Mouse (Mus musculus): ENCODE results near the gene Sv2a. TPM values are rescaled to one million over a fixed set of nuclear protein-coding genes. Genes with fewer than 3 reads are reported as not detected.
A peak's percentile ranks its signal among the peaks of the same experiment; 100 is the strongest.
"Not testable (repeated sequence)": the region's sequence is repeated elsewhere in the genome, so short reads cannot be mapped to it uniquely, and the experiment has no call there.

Gene Sv2a
- polyA plus RNA-seq, 1 experiment = 405 TPM

DNA sequence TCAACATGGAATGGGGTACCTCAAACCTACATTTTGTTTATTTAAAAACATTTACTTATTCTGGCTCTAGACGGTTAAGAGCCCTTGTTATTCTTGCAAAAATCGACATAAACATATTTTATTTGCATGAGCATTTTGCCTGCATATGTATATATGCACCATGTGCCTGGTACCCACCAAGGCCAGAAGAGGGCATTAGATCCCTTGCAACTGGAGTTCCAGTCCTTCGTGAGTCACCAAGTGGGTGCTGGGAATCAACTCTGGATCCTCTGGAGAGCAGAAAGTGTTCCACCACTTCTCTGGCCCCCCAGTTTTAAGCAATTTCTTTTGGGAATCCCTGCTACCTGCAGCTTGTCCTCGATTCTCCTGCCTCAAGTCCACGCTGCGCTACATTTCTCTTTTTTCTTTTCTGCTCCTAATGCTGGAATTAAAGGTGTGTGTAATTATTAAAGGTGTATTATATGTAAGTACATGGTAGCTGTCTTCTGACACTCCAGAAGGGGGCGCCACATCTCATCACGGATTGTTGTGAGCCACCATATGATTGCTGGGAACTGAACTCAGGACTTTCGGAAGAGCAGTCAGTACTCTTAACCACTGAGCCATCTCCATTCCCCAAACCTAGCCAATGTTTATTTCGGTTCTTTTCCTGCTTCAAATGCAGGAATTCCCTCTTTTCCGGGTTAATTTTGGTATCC, 14.8 kb downstream of the Sv2a start:
- no peaks in the 10 kb centered on the region for H3K27me3 ChIP-seq (ENCODE audit: control insufficient read depth, insufficient read depth, low read length)
- TF ChIP-seq POLR2A (IDR thresholded peaks at IDR 0.05; ENCODE audit: borderline replicate concordance, insufficient read depth, low read length) (peak; percentile 18; the same call in 1 of the 2 replicates), CTCF (IDR thresholded peaks at IDR 0.05; ENCODE audit: borderline replicate concordance, insufficient read depth, low read depth, low read length) (peak; percentile 26; the same call in 1 of the 2 replicates)
- DNase-seq = no peak
- no peaks in the 10 kb centered on the region; the same call in 1 of the 2 replicates for H3K4me1 ChIP-seq (ENCODE audit: control insufficient read depth, insufficient read depth, low read length)
- no peak overlapping the region for H3K27ac ChIP-seq (ENCODE audit: insufficient read depth, low read length)
- H3K4me3 ChIP-seq (replicated peaks; ENCODE audit: insufficient read depth, low read depth, low read length) = no peak overlapping the region
- 91% methylated on average over 11 of the region's 11 CpGs for WGBS

DNA sequence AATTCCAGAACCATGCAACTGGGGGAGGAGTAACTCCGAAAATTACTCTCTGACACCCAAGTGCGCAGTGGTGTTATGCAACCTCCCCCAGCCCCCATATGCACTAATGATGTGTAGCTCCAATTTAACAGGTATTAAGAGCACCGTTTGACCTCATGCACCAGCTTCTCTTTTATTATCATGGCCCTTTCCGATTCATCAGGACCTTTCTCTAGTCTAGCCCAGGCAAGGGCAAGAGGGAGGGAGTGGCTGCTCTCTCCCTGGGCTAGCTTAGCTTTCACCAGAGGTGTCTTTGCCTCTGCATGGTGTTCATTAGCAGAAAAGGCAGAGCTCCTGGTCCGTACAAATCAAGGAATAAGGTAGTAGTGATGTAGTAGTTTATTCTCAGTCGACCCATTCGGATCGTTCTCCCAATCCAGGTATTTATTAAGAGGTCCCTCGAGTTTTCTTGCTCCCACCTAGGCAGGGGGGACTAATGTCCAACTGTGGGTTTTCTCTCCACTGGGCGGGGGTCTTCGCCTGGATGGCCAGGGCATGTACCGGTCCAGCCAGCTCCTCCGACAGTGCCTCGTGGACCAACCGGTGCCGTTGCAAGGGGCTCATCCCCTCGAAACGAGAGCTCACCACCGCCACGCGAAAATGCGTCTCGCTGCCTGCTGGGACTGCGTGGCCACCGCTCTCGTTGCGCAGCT, 15.6 kb downstream of the Sv2a start:
- Histone ChIP-seq H3K27ac (ENCODE audit: insufficient read depth, low read length) (peak overlapping the region; percentile 56), H3K27me3 (ENCODE audit: control insufficient read depth, insufficient read depth, low read length) (no peaks in the 10 kb centered on the region), H3K4me3 (replicated peaks; ENCODE audit: insufficient read depth, low read depth, low read length) (peak overlapping the region; percentile 65), H3K4me1 (ENCODE audit: control insufficient read depth, insufficient read depth, low read length) (no peaks in the 10 kb centered on the region; the same call in 1 of the 2 replicates)
- WGBS = 15% methylated on average over 27 of the region's 27 CpGs
- TF ChIP-seq POLR2A (IDR thresholded peaks at IDR 0.05; ENCODE audit: borderline replicate concordance, insufficient read depth, low read length) = no peak
- TF ChIP-seq CTCF (IDR thresholded peaks at IDR 0.05; ENCODE audit: borderline replicate concordance, insufficient read depth, low read depth, low read length) = no peak
- DNase-seq = no peak

DNA sequence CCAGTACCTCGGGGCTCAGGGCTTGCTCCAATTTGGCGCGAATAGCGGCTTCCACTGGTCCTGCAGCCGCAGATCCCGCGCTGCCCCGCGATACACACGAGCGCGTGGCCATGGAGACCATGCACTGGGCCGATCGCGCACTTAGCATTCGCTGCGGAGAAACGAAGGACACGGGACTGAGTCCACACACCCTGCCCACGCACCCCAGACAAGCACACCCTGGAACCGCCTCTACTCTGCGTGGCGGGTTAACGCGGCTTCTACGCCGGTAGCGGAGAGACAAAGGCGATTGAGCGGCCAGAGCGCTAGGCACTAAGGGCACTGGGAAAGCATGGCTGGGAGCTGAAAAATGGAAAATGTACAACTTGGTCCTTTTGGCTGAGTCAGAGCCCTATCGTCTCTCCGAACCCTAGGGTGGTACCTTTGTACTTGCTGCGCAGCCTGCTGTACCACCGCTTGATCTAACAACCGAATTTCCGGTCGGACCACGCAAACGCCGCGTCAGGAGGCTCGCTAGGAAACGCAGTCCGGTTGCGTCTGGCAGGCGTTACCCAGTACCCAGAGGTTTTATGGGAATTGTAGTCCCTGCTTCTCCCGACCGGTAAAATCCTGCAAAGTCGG, 16.3 kb downstream of the Sv2a start:
- peak; percentile 98 for TF ChIP-seq POLR2A (IDR thresholded peaks at IDR 0.05; ENCODE audit: borderline replicate concordance, insufficient read depth, low read length)
- TF ChIP-seq CTCF (IDR thresholded peaks at IDR 0.05; ENCODE audit: borderline replicate concordance, insufficient read depth, low read depth, low read length) = no peak
- peak overlapping the region; percentile 56 for H3K27ac ChIP-seq (ENCODE audit: insufficient read depth, low read length)
- peak overlapping the region; percentile 65 for H3K4me3 ChIP-seq (replicated peaks; ENCODE audit: insufficient read depth, low read depth, low read length)
- DNase-seq = peak; percentile 93 to 95
- WGBS = under 1% methylated on average over 50 of the region's 50 CpGs
- H3K4me1 ChIP-seq (ENCODE audit: control insufficient read depth, insufficient read depth, low read length) = no peaks in the 10 kb centered on the region; the same call in 1 of the 2 replicates
- no peaks in the 10 kb centered on the region for H3K27me3 ChIP-seq (ENCODE audit: control insufficient read depth, insufficient read depth, low read length)

DNA sequence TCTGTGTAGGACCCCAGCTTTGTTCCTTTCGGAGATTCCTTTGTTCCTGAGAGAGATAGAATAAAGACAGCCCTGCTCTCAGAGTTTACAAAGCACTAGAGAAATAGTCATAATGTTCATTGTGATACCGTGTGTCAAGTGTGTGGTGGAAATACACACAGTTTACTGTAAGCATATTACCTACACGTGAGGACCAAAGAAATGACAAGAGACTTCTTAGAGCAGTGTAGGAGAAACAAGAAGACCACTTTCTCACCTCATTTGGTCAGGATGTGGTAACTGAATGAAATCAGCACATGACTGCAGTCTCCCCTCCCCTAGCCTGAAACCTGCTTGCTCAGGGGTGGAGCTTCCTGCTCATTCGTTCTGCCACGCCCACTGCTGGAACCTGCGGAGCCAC, 17.2 kb downstream of the Sv2a start:
- no peak for DNase-seq
- H3K27me3 ChIP-seq (ENCODE audit: control insufficient read depth, insufficient read depth, low read length) = no peaks in the 10 kb centered on the region
- H3K4me1 ChIP-seq (ENCODE audit: control insufficient read depth, insufficient read depth, low read length) = no peaks in the 10 kb centered on the region; the same call in 1 of the 2 replicates
- no peak overlapping the region for H3K4me3 ChIP-seq (replicated peaks; ENCODE audit: insufficient read depth, low read depth, low read length)
- TF ChIP-seq CTCF (IDR thresholded peaks at IDR 0.05; ENCODE audit: borderline replicate concordance, insufficient read depth, low read depth, low read length) (no peak), POLR2A (IDR thresholded peaks at IDR 0.05; ENCODE audit: borderline replicate concordance, insufficient read depth, low read length) (no peak)
- WGBS = 9% methylated on average over 6 of the region's 6 CpGs
- H3K27ac ChIP-seq (ENCODE audit: insufficient read depth, low read length) = no peak overlapping the region

DNA sequence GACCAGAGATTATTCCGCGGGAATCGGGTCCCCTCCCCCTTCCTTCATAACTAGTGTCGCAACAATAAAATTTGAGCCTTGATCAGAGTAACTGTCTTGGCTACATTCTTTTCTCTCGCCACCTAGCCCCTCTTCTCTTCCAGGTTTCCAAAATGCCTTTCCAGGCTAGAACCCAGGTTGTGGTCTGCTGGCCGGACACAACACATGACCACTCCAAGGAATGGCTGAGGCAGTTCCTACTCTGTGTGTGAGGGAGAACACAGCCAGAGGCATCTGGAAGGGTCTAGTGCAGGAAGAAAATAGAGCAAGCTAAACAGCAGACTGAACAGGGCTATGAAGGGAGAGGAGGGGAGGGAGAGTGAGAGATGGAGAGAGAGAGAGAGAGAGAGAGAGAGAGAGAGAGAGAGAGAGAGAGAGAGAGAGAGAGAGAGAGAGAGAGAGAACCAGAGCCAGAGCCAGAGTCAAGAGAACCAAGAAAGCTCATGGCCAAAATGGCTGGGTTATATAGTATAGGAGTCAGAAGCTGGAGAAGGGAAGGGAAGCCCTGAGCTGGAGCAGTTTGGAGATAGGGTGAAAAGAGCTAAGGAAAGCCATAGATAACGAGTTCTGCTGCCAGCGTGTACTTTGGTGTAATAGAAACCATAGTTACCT, 17.8 kb downstream of the Sv2a start:
- not testable (repeated sequence) for H3K4me3 ChIP-seq (replicated peaks; ENCODE audit: insufficient read depth, low read depth, low read length); H3K27ac ChIP-seq (ENCODE audit: insufficient read depth, low read length); H3K4me1 ChIP-seq (ENCODE audit: control insufficient read depth, insufficient read depth, low read length); DNase-seq; H3K27me3 ChIP-seq (ENCODE audit: control insufficient read depth, insufficient read depth, low read length)
- WGBS = 34% methylated on average over 8 of the region's 8 CpGs

DNA sequence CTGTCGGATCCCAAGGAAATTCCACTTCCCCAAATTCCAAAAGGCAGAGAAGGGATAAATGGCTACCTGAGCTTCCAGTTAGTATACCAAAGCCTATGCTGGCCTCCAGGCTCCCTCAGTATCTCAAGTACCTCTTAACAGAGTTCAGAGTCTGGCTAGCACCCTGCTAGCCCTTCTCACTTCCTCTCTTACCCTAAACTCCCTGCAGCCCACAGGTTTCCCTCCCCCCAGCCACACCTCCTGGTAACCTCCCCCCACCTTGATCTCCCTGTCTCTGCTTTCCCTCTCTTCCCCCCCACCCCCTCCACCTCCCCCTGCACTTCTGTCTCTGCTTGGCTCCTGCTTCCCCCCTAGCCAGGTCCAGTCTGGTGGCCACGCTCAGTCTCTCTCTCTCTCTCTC, 18.8 kb downstream of the Sv2a start:
- DNase-seq = no peak
- WGBS = 48% methylated on average over 2 of the region's 2 CpGs
- Histone ChIP-seq H3K27ac (ENCODE audit: insufficient read depth, low read length) (no peak overlapping the region), H3K4me1 (ENCODE audit: control insufficient read depth, insufficient read depth, low read length) (no peaks in the 10 kb centered on the region; the same call in 1 of the 2 replicates), H3K27me3 (ENCODE audit: control insufficient read depth, insufficient read depth, low read length) (no peaks in the 10 kb centered on the region), H3K4me3 (replicated peaks; ENCODE audit: insufficient read depth, low read depth, low read length) (no peak overlapping the region)
- no peak for TF ChIP-seq CTCF (IDR thresholded peaks at IDR 0.05; ENCODE audit: borderline replicate concordance, insufficient read depth, low read depth, low read length)
- TF ChIP-seq POLR2A (IDR thresholded peaks at IDR 0.05; ENCODE audit: borderline replicate concordance, insufficient read depth, low read length) = no peak

DNA sequence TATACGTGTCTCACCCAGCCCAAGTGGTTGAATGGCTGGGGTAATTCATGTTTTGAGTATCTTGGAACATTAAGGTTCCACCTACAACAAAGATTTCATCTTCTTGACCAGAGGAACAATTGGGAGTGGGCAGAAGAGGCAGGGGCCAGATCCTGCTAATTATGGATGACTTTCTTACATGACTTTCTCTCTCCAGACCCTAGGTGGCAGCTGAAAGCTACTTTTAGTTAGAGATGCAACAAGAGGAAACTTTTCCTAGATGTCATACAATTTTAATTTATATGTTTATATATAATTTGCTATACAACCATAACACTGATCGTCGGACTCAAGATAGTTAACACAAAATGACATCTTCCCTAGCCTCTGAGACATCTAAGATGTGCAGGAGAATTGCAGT, 26.9 kb downstream of the Sv2a start:
- Histone ChIP-seq H3K4me3 (replicated peaks; ENCODE audit: insufficient read depth, low read depth, low read length) (no peak overlapping the region), H3K27me3 (ENCODE audit: control insufficient read depth, insufficient read depth, low read length) (no peaks in the 10 kb centered on the region), H3K4me1 (ENCODE audit: control insufficient read depth, insufficient read depth, low read length) (no peaks in the 10 kb centered on the region), H3K27ac (ENCODE audit: insufficient read depth, low read length) (no peak overlapping the region)
- WGBS = 80% methylated on average over 3 of the region's 3 CpGs
- TF ChIP-seq CTCF (IDR thresholded peaks at IDR 0.05; ENCODE audit: borderline replicate concordance, insufficient read depth, low read depth, low read length) (no peak), POLR2A (IDR thresholded peaks at IDR 0.05; ENCODE audit: borderline replicate concordance, insufficient read depth, low read length) (no peak)
- DNase-seq = no peak
